Mouse (Mus musculus) heart, postnatal 0 days (tissue): ENCODE results near the gene Pigf.

ENCODE experiments used
- CTCF ChIP-seq: IDR thresholded peaks from 2 replicates; pipeline ENCODE4 v1.5.1; 2016; ENCODE audit warnings: antibody characterized with exemption, control low read depth, low read depth
- EP300 ChIP-seq: IDR thresholded peaks from 2 replicates; pipeline ENCODE4 v1.6.1; 2016; ENCODE audit warnings: antibody characterized with exemption, low read depth

- TF ChIP-seq EP300 (no peak), CTCF (peak; percentile 100)
Observed at GRCm38 (mm10) chr17:87044364-87044763, 19.2 kb upstream of the Pigf start.
